Mouse (Mus musculus): ENCODE data around the gene AC134908.4. TPM values are rescaled to one million over a fixed set of nuclear protein-coding genes. Genes with fewer than 3 reads are reported as not detected.

The AC134908.4 gene
- total RNA-seq, 2 experiments from 2014 or later = 1.4 to 1.9 TPM

GRCm38 (mm10) chr17:25769331-25769730 lies 26.1 kb downstream of the AC134908.4 start:
- H3K27ac ChIP-seq = no peak overlapping the region

GRCm38 (mm10) chr17:25765886-25766285 lies 29.6 kb downstream of the AC134908.4 start:
- H3K4me3 ChIP-seq = no peak overlapping the region
- TF ChIP-seq CTCF (conservative IDR thresholded peaks at IDR 0.05) = no peak
- DNase-seq (ENCODE audit: low spot score in 2 of 2) = no peak
- H3K27ac ChIP-seq = no peak overlapping the region

More at GRCm38 (mm10) chr17:25769331-25769730, 26.1 kb downstream of the AC134908.4 start:
- H3K4me3 ChIP-seq = no peak overlapping the region
- DNase-seq (ENCODE audit: low spot score in 2 of 2) = no peak
- TF ChIP-seq CTCF (conservative IDR thresholded peaks at IDR 0.05) = no peak

- Histone ChIP-seq H3K4me3 (no peak overlapping the region), H3K27ac (peak overlapping the region; percentile 96)
- TF ChIP-seq CTCF (conservative IDR thresholded peaks at IDR 0.05) = no peak
- DNase-seq (ENCODE audit: low spot score in 2 of 2) = no peak
These were observed 32.9 kb downstream of the AC134908.4 start for GRCm38 (mm10) chr17:25762591-25762990.

GRCm38 (mm10) chr17:25761561-25761970 lies 33.9 kb downstream of the AC134908.4 start:
- DNase-seq (ENCODE audit: low spot score in 2 of 2) = peak; percentile 54 to 77
- no peak for TF ChIP-seq CTCF (conservative IDR thresholded peaks at IDR 0.05)

GRCm38 (mm10) chr17:25760148-25760547 lies 35.3 kb downstream of the AC134908.4 start:
- no peak for DNase-seq (ENCODE audit: low spot score in 2 of 2)
- TF ChIP-seq CTCF (conservative IDR thresholded peaks at IDR 0.05) = no peak
- H3K27ac ChIP-seq = peak overlapping the region; percentile 96
- no peak overlapping the region for H3K4me3 ChIP-seq

More at GRCm38 (mm10) chr17:25761561-25761970, 33.9 kb downstream of the AC134908.4 start:
- Histone ChIP-seq H3K4me3 (no peak overlapping the region), H3K27ac (peak overlapping the region; percentile 96)

- Histone ChIP-seq H3K4me3 (no peak overlapping the region), H3K27ac (no peak overlapping the region)
- no peak for DNase-seq (ENCODE audit: low spot score in 2 of 2)
- no peak for TF ChIP-seq CTCF (conservative IDR thresholded peaks at IDR 0.05)
These were observed 37.8 kb downstream of the AC134908.4 start for GRCm38 (mm10) chr17:25757691-25758090.

- Histone ChIP-seq H3K27ac (no peak overlapping the region), H3K4me3 (no peak overlapping the region)
- TF ChIP-seq CTCF (conservative IDR thresholded peaks at IDR 0.05) = no peak
- no peak for DNase-seq (ENCODE audit: low spot score in 2 of 2)
These were observed 38.8 kb downstream of the AC134908.4 start for GRCm38 (mm10) chr17:25756378-25757242.

- DNase-seq (ENCODE audit: low spot score in 2 of 2) = no peak
- Histone ChIP-seq H3K27ac (no peak overlapping the region), H3K4me3 (no peak overlapping the region)
- TF ChIP-seq CTCF (conservative IDR thresholded peaks at IDR 0.05) = no peak
These were observed 39.7 kb downstream of the AC134908.4 start for GRCm38 (mm10) chr17:25755627-25756377.

GRCm38 (mm10) chr17:25755086-25755485 lies 40.4 kb downstream of the AC134908.4 start:
- no peak overlapping the region for H3K4me3 ChIP-seq
- H3K27ac ChIP-seq = no peak overlapping the region
- TF ChIP-seq CTCF (conservative IDR thresholded peaks at IDR 0.05) = no peak
- no peak for DNase-seq (ENCODE audit: low spot score in 2 of 2)

GRCm38 (mm10) chr17:25754241-25754640 lies 41.2 kb downstream of the AC134908.4 start, which contains the start of gene Msln:
TSS of gene Msln (minus strand) at chr17:25754378.
- Histone ChIP-seq H3K27ac (no peak within 1 kb of the TSS), H3K4me3 (no peak within 1 kb of the TSS)
- no peak for TF ChIP-seq CTCF (conservative IDR thresholded peaks at IDR 0.05)
- DNase-seq (ENCODE audit: low spot score in 2 of 2) = no peak

GRCm38 (mm10) chr17:25751446-25751845 lies 44.0 kb downstream of the AC134908.4 start:
- DNase-seq (ENCODE audit: low spot score in 2 of 2) = peak in 1 of 2 experiments; percentile 44
- TF ChIP-seq CTCF (conservative IDR thresholded peaks at IDR 0.05) = no peak
- Histone ChIP-seq H3K4me3 (no peak overlapping the region), H3K27ac (peak overlapping the region; percentile 33)

GRCm38 (mm10) chr17:25749314-25749713 lies 46.1 kb downstream of the AC134908.4 start:
- H3K4me3 ChIP-seq = no peak overlapping the region
- no peak for DNase-seq (ENCODE audit: low spot score in 2 of 2)
- TF ChIP-seq CTCF (conservative IDR thresholded peaks at IDR 0.05) = no peak
- no peak overlapping the region for H3K27ac ChIP-seq

- TF ChIP-seq CTCF (conservative IDR thresholded peaks at IDR 0.05) = no peak
- DNase-seq (ENCODE audit: low spot score in 2 of 2) = no peak
These were observed 47.2 kb downstream of the AC134908.4 start for GRCm38 (mm10) chr17:25748238-25748637.

More at GRCm38 (mm10) chr17:25748238-25748637, 47.2 kb downstream of the AC134908.4 start:
- Histone ChIP-seq H3K27ac (no peak overlapping the region), H3K4me3 (no peak overlapping the region)
